In genomic region chr10:99458047-99458446, GRCm38 (mm10) we compare ENCODE assay signal across 11 mouse cellular contexts.
DNase-seq lines count a peak whose midpoint lies in the region; ATAC-seq lines count a peak whose summit lies in the region.
"Had no signal": no experiment of that assay in that cellular context is flagged by ENCODE, and none has a peak within 500 bp of the region (broad histone marks: within the 10 kb centered on the region; RNA-seq: fewer than 3 reads in every experiment).

No protein-coding gene starts in this region.

- H3K4me1 ChIP-seq in heart, embryonic 16.5 days (ENCODE audit: control insufficient read depth, insufficient read depth, low read length): peaks cover 5% of the 10 kb centered on the region
- peaks cover 11% of the 10 kb centered on the region; the same call in 1 of the 2 replicates for H3K4me1 ChIP-seq in heart, embryonic 12.5 days (replicated peaks)

- no peak overlapping the region for H3K27ac ChIP-seq in heart, embryonic 16.5 days (ENCODE audit: low read length)
- no peak overlapping the region for H3K27ac ChIP-seq in heart, embryonic 12.5 days (ENCODE audit: poor library complexity, severe bottlenecking)
- H3K27ac ChIP-seq: liver, embryonic 12.5 days had no signal

- no peak overlapping the region for H3K9ac ChIP-seq in heart, embryonic 16.5 days (ENCODE audit: low read length)
- H3K9ac ChIP-seq in heart, embryonic 12.5 days: no peak overlapping the region
- H3K9ac ChIP-seq: liver, embryonic 12.5 days had no signal

- H3K4me2 ChIP-seq in heart, embryonic 16.5 days (ENCODE audit: low read depth, low read length): no peak overlapping the region
- no peak overlapping the region for H3K4me2 ChIP-seq in heart, embryonic 12.5 days
- H3K4me2 ChIP-seq: liver, embryonic 12.5 days had no signal

- no peaks in the 10 kb centered on the region for H3K36me3 ChIP-seq in heart, embryonic 16.5 days (ENCODE audit: control insufficient read depth, insufficient read depth)
- H3K36me3 ChIP-seq in heart, embryonic 12.5 days: no peaks in the 10 kb centered on the region
- H3K36me3 ChIP-seq: liver, embryonic 12.5 days had no signal

- no peaks in the 10 kb centered on the region for H3K9me3 ChIP-seq in heart, embryonic 16.5 days (replicated peaks; ENCODE audit: control insufficient read depth, low read length)
- no peaks in the 10 kb centered on the region for H3K9me3 ChIP-seq in heart, embryonic 12.5 days (replicated peaks)
- H3K9me3 ChIP-seq: liver, embryonic 12.5 days; megakaryocyte, embryonic 14.5 days had no signal

- H3K4me3 ChIP-seq in heart, embryonic 16.5 days (ENCODE audit: low read length): no peak overlapping the region
- no peak overlapping the region for H3K4me3 ChIP-seq in heart, embryonic 12.5 days
- H3K4me3 ChIP-seq: liver, embryonic 12.5 days; megakaryocyte, embryonic 14.5 days had no signal

- peak; percentile 23 for DNase-seq in adrenal gland, postnatal 14 days
- no peak for DNase-seq in adrenal gland, adult 8-10 months
- peak; percentile 21 for DNase-seq in naive thymus-derived CD4-positive, alpha-beta T cell, adult 2 months (ENCODE audit: low read depth)
- DNase-seq in right cerebral cortex, postnatal 4 days: no peak
- no peak for DNase-seq in urinary bladder, postnatal 25 days (ENCODE audit: low spot score)

- 60% methylated on average over 3 of the region's 3 CpGs for WGBS in heart, embryonic 16.5 days
- WGBS in heart, embryonic 12.5 days: 60% methylated on average over 3 of the region's 3 CpGs

- H3K27me3 ChIP-seq in heart, embryonic 16.5 days (ENCODE audit: control insufficient read depth, insufficient read depth, low read length): no peaks in the 10 kb centered on the region
- H3K27me3 ChIP-seq in heart, embryonic 12.5 days (replicated peaks): no peaks in the 10 kb centered on the region
- H3K27me3 ChIP-seq: megakaryocyte, embryonic 14.5 days had no signal

- 0 out of 2 replicates have a peak, but pooled peaks have one; percentile 21 for ATAC-seq in heart, embryonic 16.5 days (replicated peaks; ENCODE audit: extremely low read depth, insufficient read depth, low FRiP score)
- no peak for ATAC-seq in heart, embryonic 12.5 days (ENCODE audit: insufficient number of reproducible peaks, low FRiP score)
- 0 out of 2 replicates have a peak, but pooled peaks have one; percentile 8 for ATAC-seq in granulocyte monocyte progenitor cell, adult 5-6 weeks (replicated peaks; ENCODE audit: poor library complexity, severe bottlenecking)
- ATAC-seq: intestine, embryonic 16.5 days; liver, embryonic 12.5 days had no signal

Comparison
In these comparisons a context has a peak if more than half of its experiments do, and no peak if none do; other contexts are left out.
1. DNase-seq: peak in adrenal gland, postnatal 14 days (single experiment) and naive thymus-derived CD4-positive, alpha-beta T cell, adult 2 months (single experiment); none in adrenal gland, adult 8-10 months (single experiment), right cerebral cortex, postnatal 4 days (single experiment) and urinary bladder, postnatal 25 days (single experiment).